Mouse (Mus musculus) frontal cortex, adult (tissue): ENCODE measurements around the gene Olfr1416.
A peak's percentile ranks its signal among the peaks of the same experiment; 100 is the strongest.
"Not testable (repeated sequence)": the region's sequence is repeated elsewhere in the genome, so short reads cannot be mapped to it uniquely, and the experiment has no call there.

ENCODE experiments used
- ATAC-seq: cut with Nextera tagmentation; 2 replicates; pipeline ENCODE4 v1.9.2; 2017; ENCODE audit warnings: mild to moderate bottlenecking, moderate library complexity, mixed read lengths; ENCODE audit not compliant: low TSS enrichment

Olfr1416 gene

GRCm38 (mm10) chr1:92485013-92485412 is at the start of gene Olfr1416:
Gene Olfr1416, minus strand, starts transcription at chr1:92485113.
- no peak for ATAC-seq

DNA sequence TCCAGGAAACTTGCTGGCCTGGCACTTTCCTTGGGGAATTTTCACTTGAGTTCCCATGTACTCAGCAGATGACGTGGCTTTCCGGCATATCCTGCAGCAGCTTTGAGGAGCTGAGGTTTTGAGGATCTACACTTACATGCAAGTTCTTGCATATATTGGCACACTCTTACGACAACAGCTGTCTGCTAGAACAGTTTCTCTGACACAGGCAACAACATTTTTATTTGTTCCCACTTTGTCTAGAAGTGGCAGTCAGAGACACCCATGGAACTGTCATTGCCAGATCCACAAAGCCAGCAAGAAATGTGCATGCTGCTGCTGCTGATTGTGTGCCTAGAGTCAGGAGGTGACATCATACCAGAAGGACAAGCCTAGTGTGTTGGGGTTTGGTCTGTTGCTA is 38.9 kb upstream of the Olfr1416 start:
- no peak for ATAC-seq

- peak; percentile 44 for ATAC-seq
Observed at GRCm38 (mm10) chr1:92521376-92521775, 36.5 kb upstream of the Olfr1416 start.

DNA sequence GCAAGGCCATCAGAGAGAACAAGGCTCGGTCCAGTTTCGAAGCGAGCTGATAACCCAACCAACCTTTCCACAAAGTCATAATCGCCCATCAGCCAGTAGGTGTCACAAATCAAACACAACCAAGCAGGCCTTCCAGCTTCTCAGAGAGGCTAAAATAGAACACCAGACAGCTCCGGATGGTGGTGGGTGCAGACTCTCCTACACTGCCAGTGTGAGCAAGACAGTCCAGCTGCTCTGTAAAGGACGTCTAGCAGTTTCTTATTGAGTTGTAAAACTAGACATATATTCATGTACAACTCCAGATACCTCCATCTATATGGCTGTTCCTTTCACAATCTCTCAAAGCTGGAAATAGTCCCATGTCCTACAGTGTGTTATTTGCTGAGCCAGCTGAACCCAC is 34.1 kb upstream of the Olfr1416 start:
- peak; percentile 89 for ATAC-seq

DNA sequence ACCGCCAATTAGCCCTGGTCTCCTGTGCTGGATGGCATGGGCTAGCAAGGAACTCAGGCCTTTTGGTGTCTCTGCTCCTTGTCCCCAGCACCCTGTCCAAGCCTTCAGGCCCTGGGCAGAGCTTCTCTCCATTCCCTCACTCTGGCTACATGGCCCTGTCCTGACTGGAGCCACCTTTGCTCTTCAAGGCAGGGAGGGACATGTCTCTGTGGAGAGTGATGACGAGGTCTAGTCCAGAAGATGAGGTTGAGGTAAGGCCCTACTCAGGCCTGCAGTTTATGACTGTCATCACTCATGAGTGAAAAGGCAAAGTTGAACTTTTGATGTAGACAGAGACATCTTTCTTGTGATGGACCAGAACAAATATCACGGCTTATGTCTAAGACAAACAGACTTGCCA is 33.6 kb upstream of the Olfr1416 start, which contains the start of gene Olfr1414:
Gene Olfr1414, minus strand, starts transcription at position 101 of the 400 bp plus-strand sequence.
- no peak for ATAC-seq

GRCm38 (mm10) chr1:92515390-92515789 is 30.5 kb upstream of the Olfr1416 start:
- ATAC-seq = no peak

DNA sequence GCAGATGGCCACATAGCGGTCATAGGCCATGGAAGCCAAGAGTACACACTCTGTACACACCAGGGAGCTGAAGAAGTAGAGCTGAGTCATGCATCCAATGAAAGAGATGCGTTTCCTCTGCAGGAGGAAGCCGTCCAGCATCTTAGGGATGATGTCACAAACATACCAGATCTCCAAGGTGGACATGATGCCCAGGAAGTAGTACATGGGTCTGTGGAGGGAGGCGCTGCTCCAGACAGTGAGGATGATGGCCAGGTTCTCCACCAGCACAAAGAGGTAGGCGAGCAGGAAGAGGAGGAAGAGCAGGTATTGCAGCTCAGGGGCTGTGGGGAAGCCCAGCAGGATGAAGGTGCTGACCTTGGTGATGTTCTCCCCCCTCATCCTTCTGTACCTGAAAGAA is 26.7 kb upstream of the Olfr1416 start:
- ATAC-seq = not testable (repeated sequence)

GRCm38 (mm10) chr1:92496001-92496400 is 11.1 kb upstream of the Olfr1416 start, which contains the start of gene Olfr1415:
Gene Olfr1415, minus strand, starts transcription at chr1:92496101.
- no peak for ATAC-seq

- ATAC-seq = no peak; the same call in 1 of the 2 replicates
Observed at GRCm38 (mm10) chr1:92474066-92474578, 10.8 kb downstream of the Olfr1416 start.

DNA sequence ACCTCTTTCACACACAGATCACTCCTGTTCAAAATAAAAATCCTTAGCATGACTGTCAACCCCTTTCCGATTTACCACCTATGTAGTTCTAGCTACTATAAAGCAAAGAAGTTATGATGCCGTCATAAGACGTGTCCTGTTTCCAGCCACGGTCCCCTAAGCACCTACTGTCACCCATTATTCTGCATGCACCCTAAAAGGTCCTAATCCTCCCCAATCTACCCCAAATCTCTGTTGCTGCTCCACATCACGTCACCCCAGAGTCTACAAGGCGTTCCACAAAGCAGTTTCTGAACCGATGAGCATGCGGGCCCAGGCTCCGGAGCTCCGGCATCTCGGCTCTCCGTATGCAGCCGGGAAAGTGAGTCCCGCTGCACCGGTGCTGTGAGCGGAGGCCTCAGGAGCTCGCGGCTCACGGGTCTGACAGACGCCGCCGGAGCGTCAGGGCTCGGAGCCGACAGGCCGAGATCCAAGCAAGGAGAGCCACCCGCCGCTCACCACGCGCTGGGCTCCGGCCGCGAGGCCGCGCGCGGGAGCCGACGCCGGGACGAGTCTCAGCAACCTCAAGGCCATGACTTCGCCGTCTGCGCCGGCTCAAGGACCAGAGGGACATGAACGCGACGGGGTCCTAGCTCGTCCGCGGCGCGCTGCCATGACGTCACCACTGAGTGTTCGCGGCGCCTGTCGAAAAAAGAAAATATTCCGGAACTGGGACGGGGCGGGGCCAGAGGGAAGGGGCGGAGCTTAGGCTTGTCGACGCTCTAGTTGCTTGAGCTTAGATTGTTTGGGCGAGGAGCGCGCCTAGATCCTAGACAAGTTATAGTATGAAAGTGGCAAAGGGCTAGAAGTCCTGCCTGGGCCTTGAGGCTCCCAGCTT is 11.5 kb downstream of the Olfr1416 start, which contains the start of gene Ndufa10:
Gene Ndufa10, minus strand, starts transcription at position 696 of the 877 bp plus-strand sequence.
- ATAC-seq = peak; percentile 90

DNA sequence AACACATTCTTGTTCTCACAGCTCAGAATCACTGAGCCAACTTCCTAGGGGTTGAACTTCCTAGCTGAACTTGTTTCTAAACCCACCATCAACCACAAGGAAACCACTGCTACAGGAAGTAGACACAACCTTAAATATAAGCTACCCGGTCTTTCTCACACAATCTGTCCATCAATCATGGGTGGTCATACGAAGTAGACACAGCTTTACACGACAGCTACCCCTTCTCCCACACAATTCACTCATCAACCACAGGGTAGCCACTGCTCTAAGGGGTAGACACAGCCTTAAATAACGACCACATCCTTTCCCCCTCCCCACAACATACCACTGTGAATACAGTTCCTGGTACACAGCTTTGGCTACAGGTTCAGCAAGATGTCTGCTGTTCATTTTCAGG is 16.0 kb downstream of the Olfr1416 start:
- ATAC-seq = no peak

DNA sequence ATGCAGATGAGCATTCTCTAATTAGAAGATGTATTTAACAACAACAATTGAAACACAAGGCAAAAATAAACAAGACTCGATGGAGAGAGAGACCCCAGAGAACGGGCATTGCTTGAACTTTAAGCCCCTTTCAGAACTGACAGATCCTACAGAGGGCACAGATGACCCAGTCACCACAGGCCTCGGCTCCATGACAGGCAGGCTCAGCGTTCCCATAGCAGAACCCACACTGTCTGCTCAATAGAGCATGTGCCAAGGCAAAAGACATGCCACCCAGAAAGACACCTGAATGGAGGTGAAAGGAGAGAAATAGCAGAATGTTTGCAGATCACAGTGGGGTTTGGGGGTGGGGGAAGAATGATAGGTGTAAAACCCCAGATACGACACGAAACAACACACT is 26.5 kb downstream of the Olfr1416 start:
- no peak for ATAC-seq

GRCm38 (mm10) chr1:92457758-92458157 is 27.2 kb downstream of the Olfr1416 start:
- no peak for ATAC-seq

- ATAC-seq = no peak
Observed at GRCm38 (mm10) chr1:92453751-92454445, 31.0 kb downstream of the Olfr1416 start.

GRCm38 (mm10) chr1:92448293-92448692 is 36.6 kb downstream of the Olfr1416 start:
- ATAC-seq = no peak

GRCm38 (mm10) chr1:92441453-92442063 is 43.4 kb downstream of the Olfr1416 start:
- ATAC-seq = no peak

GRCm38 (mm10) chr1:92440066-92440750 is 44.7 kb downstream of the Olfr1416 start:
- no peak for ATAC-seq

GRCm38 (mm10) chr1:92437678-92438271 is 47.1 kb downstream of the Olfr1416 start:
- peak; percentile 75 for ATAC-seq

- no peak for ATAC-seq
Observed at GRCm38 (mm10) chr1:92436831-92437321, 48.0 kb downstream of the Olfr1416 start.

DNA sequence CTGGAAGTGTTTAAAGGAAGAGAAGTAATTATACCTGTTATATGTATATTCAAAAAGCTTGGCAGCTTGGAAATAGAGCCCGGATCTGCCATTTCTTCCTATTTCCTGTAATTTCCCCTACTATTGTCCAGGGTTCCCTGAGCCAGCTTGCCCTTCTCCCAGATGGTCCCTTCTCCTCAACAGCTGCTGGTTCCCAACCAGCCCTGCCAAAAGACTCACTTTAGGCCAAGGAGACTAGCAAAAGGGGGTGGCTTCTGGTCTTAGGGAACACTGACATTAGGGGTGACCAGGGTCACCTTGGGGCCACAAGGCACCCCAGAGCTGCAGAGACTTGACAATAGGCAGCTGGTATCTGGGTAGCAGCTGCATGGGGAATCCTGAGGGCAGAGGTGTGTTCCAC is 49.9 kb downstream of the Olfr1416 start:
- no peak for ATAC-seq

- ATAC-seq = no peak
Observed at GRCm38 (mm10) chr1:92432791-92433190, 52.1 kb downstream of the Olfr1416 start.
